Mouse (Mus musculus): ENCODE measurements around the gene Slc5a2. TPM values are rescaled to one million over a fixed set of nuclear protein-coding genes. Genes with fewer than 3 reads are reported as not detected.

Gene Slc5a2
- 6.6 and 8.5 TPM in 2 replicates for polyA plus RNA-seq (2015; fragmentation: Nextera tagmentation; extraction: Ambion mirVana)

GRCm38 (mm10) chr7:128265411-128265810 is at the start of gene Slc5a2:
TSS of gene Slc5a2 (plus strand) at chr7:128265657.
- ATAC-seq (replicated peaks; ENCODE audit: low FRiP score, low read depth) (no peak), DNase-seq (ENCODE audit: low spot score) (no peak)
- no peaks in the 10 kb centered on the region for H3K36me3 ChIP-seq (ENCODE audit: insufficient read depth, low read length)
- H3K27me3 ChIP-seq (ENCODE audit: insufficient read depth, low read length): no peaks in the 10 kb centered on the region
- no peak within 1 kb of the TSS for H3K4me2 ChIP-seq (ENCODE audit: low read length)
- no peak within 1 kb of the TSS for H3K4me3 ChIP-seq (replicated peaks; ENCODE audit: low read depth, low read length)
- H3K4me1 ChIP-seq (replicated peaks; ENCODE audit: insufficient read depth, low read length): no peaks in the 10 kb centered on the region
- no peak for TF ChIP-seq CTCF (IDR thresholded peaks at IDR 0.05; ENCODE audit: low read depth)
- H3K27ac ChIP-seq: no peak within 1 kb of the TSS
- H3K9me3 ChIP-seq (replicated peaks; ENCODE audit: low read length): no peaks in the 10 kb centered on the region
- 71% methylated on average over 6 of the region's 6 CpGs for WGBS
- no peak within 1 kb of the TSS for H3K9ac ChIP-seq (ENCODE audit: low read depth, low read length)

GRCm38 (mm10) chr7:128219952-128220351 is 45.5 kb upstream of the Slc5a2 start:
- H3K4me1 ChIP-seq (replicated peaks; ENCODE audit: insufficient read depth, low read length): no peaks in the 10 kb centered on the region
- 83% methylated on average over 4 of the region's 4 CpGs for WGBS
- H3K27ac ChIP-seq: no peak overlapping the region
- no peak overlapping the region for H3K9ac ChIP-seq (ENCODE audit: low read depth, low read length)
- H3K9me3 ChIP-seq (replicated peaks; ENCODE audit: low read length): no peaks in the 10 kb centered on the region
- H3K4me3 ChIP-seq (replicated peaks; ENCODE audit: low read depth, low read length): no peak overlapping the region
- TF ChIP-seq CTCF (IDR thresholded peaks at IDR 0.05; ENCODE audit: low read depth): no peak
- H3K27me3 ChIP-seq (ENCODE audit: insufficient read depth, low read length): no peaks in the 10 kb centered on the region
- H3K36me3 ChIP-seq (ENCODE audit: insufficient read depth, low read length): no peaks in the 10 kb centered on the region
- no peak for DNase-seq (ENCODE audit: low spot score)
- no peak overlapping the region for H3K4me2 ChIP-seq (ENCODE audit: low read length)
- no peak for ATAC-seq (replicated peaks; ENCODE audit: low FRiP score, low read depth)

GRCm38 (mm10) chr7:128220936-128221335 is 44.5 kb upstream of the Slc5a2 start:
- H3K4me2 ChIP-seq (ENCODE audit: low read length): no peak overlapping the region
- 83% methylated on average over 3 of the region's 3 CpGs for WGBS
- no peak for TF ChIP-seq CTCF (IDR thresholded peaks at IDR 0.05; ENCODE audit: low read depth)
- ATAC-seq (replicated peaks; ENCODE audit: low FRiP score, low read depth): no peak
- no peaks in the 10 kb centered on the region for H3K27me3 ChIP-seq (ENCODE audit: insufficient read depth, low read length)
- no peaks in the 10 kb centered on the region for H3K4me1 ChIP-seq (replicated peaks; ENCODE audit: insufficient read depth, low read length)
- H3K4me3 ChIP-seq (replicated peaks; ENCODE audit: low read depth, low read length): no peak overlapping the region
- H3K27ac ChIP-seq: no peak overlapping the region
- no peaks in the 10 kb centered on the region for H3K9me3 ChIP-seq (replicated peaks; ENCODE audit: low read length)
- no peak overlapping the region for H3K9ac ChIP-seq (ENCODE audit: low read depth, low read length)
- DNase-seq (ENCODE audit: low spot score): no peak
- no peaks in the 10 kb centered on the region for H3K36me3 ChIP-seq (ENCODE audit: insufficient read depth, low read length)

GRCm38 (mm10) chr7:128231741-128232140 is 33.7 kb upstream of the Slc5a2 start:
- no peak for TF ChIP-seq CTCF (IDR thresholded peaks at IDR 0.05; ENCODE audit: low read depth)
- WGBS: 42% methylated on average over 8 of the region's 8 CpGs
- no peak for ATAC-seq (replicated peaks; ENCODE audit: low FRiP score, low read depth)

GRCm38 (mm10) chr7:128234796-128235195 is 30.7 kb upstream of the Slc5a2 start:
- Histone ChIP-seq H3K9ac (ENCODE audit: low read depth, low read length) (no peak overlapping the region), H3K36me3 (ENCODE audit: insufficient read depth, low read length) (peaks cover under 1% of the 10 kb centered on the region; the same call in 1 of the 2 replicates), H3K9me3 (replicated peaks; ENCODE audit: low read length) (no peaks in the 10 kb centered on the region), H3K4me3 (replicated peaks; ENCODE audit: low read depth, low read length) (no peak overlapping the region), H3K27me3 (ENCODE audit: insufficient read depth, low read length) (no peaks in the 10 kb centered on the region), H3K27ac (no peak overlapping the region), H3K4me2 (ENCODE audit: low read length) (no peak overlapping the region), H3K4me1 (replicated peaks; ENCODE audit: insufficient read depth, low read length) (peaks cover 4% of the 10 kb centered on the region; the same call in 1 of the 2 replicates)
- WGBS: 85% methylated on average over 2 of the region's 2 CpGs
- TF ChIP-seq CTCF (IDR thresholded peaks at IDR 0.05; ENCODE audit: low read depth): no peak
- no peak for DNase-seq (ENCODE audit: low spot score)
- ATAC-seq (replicated peaks; ENCODE audit: low FRiP score, low read depth): no peak

More at GRCm38 (mm10) chr7:128231741-128232140, 33.7 kb upstream of the Slc5a2 start:
- Histone ChIP-seq H3K4me3 (replicated peaks; ENCODE audit: low read depth, low read length) (no peak overlapping the region), H3K36me3 (ENCODE audit: insufficient read depth, low read length) (no peaks in the 10 kb centered on the region), H3K4me2 (ENCODE audit: low read length) (no peak overlapping the region), H3K27ac (no peak overlapping the region), H3K9me3 (replicated peaks; ENCODE audit: low read length) (no peaks in the 10 kb centered on the region), H3K27me3 (ENCODE audit: insufficient read depth, low read length) (no peaks in the 10 kb centered on the region), H3K4me1 (replicated peaks; ENCODE audit: insufficient read depth, low read length) (no peaks in the 10 kb centered on the region; the same call in 1 of the 2 replicates), H3K9ac (ENCODE audit: low read depth, low read length) (no peak overlapping the region)
- DNase-seq (ENCODE audit: low spot score): no peak

GRCm38 (mm10) chr7:128235481-128235880 is 30.0 kb upstream of the Slc5a2 start:
- ATAC-seq (replicated peaks; ENCODE audit: low FRiP score, low read depth) (no peak), DNase-seq (ENCODE audit: low spot score) (no peak)
- no peak for TF ChIP-seq CTCF (IDR thresholded peaks at IDR 0.05; ENCODE audit: low read depth)
- no peak overlapping the region for H3K4me3 ChIP-seq (replicated peaks; ENCODE audit: low read depth, low read length)
- H3K9ac ChIP-seq (ENCODE audit: low read depth, low read length): no peak overlapping the region
- peaks cover 7% of the 10 kb centered on the region for H3K36me3 ChIP-seq (ENCODE audit: insufficient read depth, low read length)
- WGBS: 61% methylated on average over 1 of the region's 1 CpGs
- H3K4me1 ChIP-seq (replicated peaks; ENCODE audit: insufficient read depth, low read length): peaks cover 4% of the 10 kb centered on the region; the same call in 1 of the 2 replicates
- H3K27me3 ChIP-seq (ENCODE audit: insufficient read depth, low read length): no peaks in the 10 kb centered on the region
- no peaks in the 10 kb centered on the region for H3K9me3 ChIP-seq (replicated peaks; ENCODE audit: low read length)
- no peak overlapping the region for H3K27ac ChIP-seq
- no peak overlapping the region for H3K4me2 ChIP-seq (ENCODE audit: low read length)

- TF ChIP-seq CTCF (IDR thresholded peaks at IDR 0.05; ENCODE audit: low read depth): no peak
- ATAC-seq (replicated peaks; ENCODE audit: low FRiP score, low read depth) (no peak), DNase-seq (ENCODE audit: low spot score) (no peak)
- H3K27me3 ChIP-seq (ENCODE audit: insufficient read depth, low read length): no peaks in the 10 kb centered on the region
- H3K9ac ChIP-seq (ENCODE audit: low read depth, low read length): no peak overlapping the region
- peak overlapping the region; percentile 98; the same call in 1 of the 2 replicates for H3K27ac ChIP-seq
- peak overlapping the region; percentile 71; the same call in 1 of the 2 replicates for H3K4me2 ChIP-seq (ENCODE audit: low read length)
- H3K4me3 ChIP-seq (replicated peaks; ENCODE audit: low read depth, low read length): no peak overlapping the region
- H3K36me3 ChIP-seq (ENCODE audit: insufficient read depth, low read length): peaks cover 17% of the 10 kb centered on the region
- H3K4me1 ChIP-seq (replicated peaks; ENCODE audit: insufficient read depth, low read length): peaks cover 4% of the 10 kb centered on the region; the same call in 1 of the 2 replicates
- no peaks in the 10 kb centered on the region for H3K9me3 ChIP-seq (replicated peaks; ENCODE audit: low read length)
- WGBS: 92% methylated on average over 13 of the region's 13 CpGs
These were observed 29.0 kb upstream of the Slc5a2 start for GRCm38 (mm10) chr7:128236426-128236825.
